Mouse (Mus musculus) midbrain, embryonic 16.5 days (tissue): ENCODE measurements around the gene Sumf1. TPM values are rescaled to one million over a fixed set of nuclear protein-coding genes. Genes with fewer than 3 reads are reported as not detected.

Experiments used
- ATAC-seq: fragments of 200-750 bp; cut with Nextera tagmentation; 2 replicates; pipeline ENCODE4 v1.8.0; 2017; ENCODE audit warnings: moderate TSS enrichment
- H3K27ac ChIP-seq: fragments of 300-500 bp; sonication (generic); 2 replicates; pipeline ENCODE4 v1.5.1; 2014; ENCODE audit warnings: mild to moderate bottlenecking, low read length, mixed read lengths
- H3K27me3 ChIP-seq: fragments of 300-500 bp; sonication (generic); 2 replicates; pipeline ENCODE4 v1.6.1; 2014; ENCODE audit warnings: low read depth, low read length, mixed read lengths; ENCODE audit not compliant: control insufficient read depth, insufficient read depth
- H3K36me3 ChIP-seq: fragments of 300-500 bp; sonication (generic); 2 replicates; pipeline ENCODE4 v1.6.1; 2014; ENCODE audit warnings: mild to moderate bottlenecking, low read length, moderate library complexity, mixed read lengths; ENCODE audit not compliant: control insufficient read depth, insufficient read depth
- H3K4me1 ChIP-seq: fragments of 300-500 bp; sonication (generic); 2 replicates; pipeline ENCODE4 v1.6.1; 2014; ENCODE audit warnings: mild to moderate bottlenecking, low read length, mixed read lengths; ENCODE audit not compliant: control insufficient read depth, insufficient read depth
- H3K4me2 ChIP-seq: fragments of 300-500 bp; sonication (generic); 2 replicates; pipeline ENCODE4 v1.6.1; 2014; ENCODE audit warnings: mild to moderate bottlenecking, low read length, mixed read lengths
- H3K4me3 ChIP-seq: fragments of 300-500 bp; sonication (generic); 2 replicates; pipeline ENCODE4 v1.5.1; 2014; ENCODE audit warnings: low read depth, mild to moderate bottlenecking, low read length, moderate library complexity, mixed read lengths
- H3K9ac ChIP-seq: fragments of 300-500 bp; sonication (generic); 2 replicates; pipeline ENCODE4 v1.6.1; 2014; ENCODE audit warnings: low read depth, low read length, mixed read lengths
- H3K9me3 ChIP-seq: fragments of 300-500 bp; sonication (generic); replicated peaks from 2 replicates; pipeline ENCODE4 v1.6.1; 2014; ENCODE audit warnings: mild to moderate bottlenecking, low read length, mixed read lengths; ENCODE audit not compliant: control insufficient read depth, poor library complexity, severe bottlenecking
- WGBS: fragments of 180-500 bp; shearing (Covaris S2); extraction: QIAGEN DNeasy Blood & Tissue Kit; methylation state at CpG from one replicate; pipeline ENCODE4 v1.1.7; 2014; 5-methylcytosine and 5-hydroxymethylcytosine counted together
- polyA plus RNA-seq: library from polyadenylated mRNA; unstranded; fragments of >200 nt; fragmentation: Nextera tagmentation; extraction: Ambion mirVana; gene quantifications from 2 replicates; pipeline ENCODE4 v1.2.1, GENCODE M21; 2015

Sumf1 gene
- polyA plus RNA-seq, 1 experiment from 2014 or later, result 11.2 TPM

DNA sequence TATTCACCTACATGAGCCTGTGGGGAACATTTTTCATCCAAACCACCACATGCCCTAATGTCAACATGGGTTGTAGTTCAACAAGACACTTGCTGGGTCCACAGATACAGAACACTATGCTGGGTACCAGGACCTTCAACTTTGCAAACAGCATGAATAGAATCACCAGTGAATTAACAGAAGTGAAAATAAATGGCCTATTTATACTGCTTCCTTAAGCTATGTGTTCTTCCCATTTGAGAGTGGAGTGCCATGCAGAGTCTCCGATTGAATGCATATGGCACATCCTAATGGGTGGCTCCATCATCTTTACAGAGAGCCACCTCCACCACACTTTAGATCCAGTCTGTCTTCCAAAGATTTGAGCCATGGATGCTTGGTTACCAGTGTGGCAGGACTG, 5.3 kb upstream of the Sumf1 start:
- no peak for ATAC-seq
- Histone ChIP-seq H3K27ac (no peak overlapping the region), H3K4me2 (no peak overlapping the region), H3K4me3 (no peak overlapping the region), H3K9me3 (no peaks in the 10 kb centered on the region), H3K36me3 (no peaks in the 10 kb centered on the region), H3K9ac (no peak overlapping the region), H3K27me3 (no peaks in the 10 kb centered on the region; the same call in 1 of the 2 replicates), H3K4me1 (no peaks in the 10 kb centered on the region)
- WGBS, result 95% methylated on average over 1 of the region's 1 CpGs

- H3K27ac ChIP-seq, result no peak overlapping the region
- H3K4me1 ChIP-seq, result peaks cover 8% of the 10 kb centered on the region
- 0 out of 2 replicates have a peak, but pooled peaks have one; percentile 3 for ATAC-seq
- H3K4me2 ChIP-seq, result peak overlapping the region; percentile 95
- no peaks in the 10 kb centered on the region for H3K36me3 ChIP-seq
- no peaks in the 10 kb centered on the region; the same call in 1 of the 2 replicates for H3K27me3 ChIP-seq
- WGBS, result 13% methylated on average over 4 of the region's 4 CpGs
- no peaks in the 10 kb centered on the region for H3K9me3 ChIP-seq
- H3K4me3 ChIP-seq, result peak overlapping the region; percentile 73
- no peak overlapping the region; the same call in 1 of the 2 replicates for H3K9ac ChIP-seq
Observed at GRCm38 (mm10) chr6:108185685-108186009, 265 bp upstream of the Sumf1 start.

GRCm38 (mm10) chr6:108179087-108179486, 6.3 kb downstream of the Sumf1 start:
- WGBS, result 92% methylated on average over 2 of the region's 2 CpGs
- ATAC-seq, result no peak
- peaks cover 10% of the 10 kb centered on the region; the same call in 1 of the 2 replicates for H3K36me3 ChIP-seq

DNA sequence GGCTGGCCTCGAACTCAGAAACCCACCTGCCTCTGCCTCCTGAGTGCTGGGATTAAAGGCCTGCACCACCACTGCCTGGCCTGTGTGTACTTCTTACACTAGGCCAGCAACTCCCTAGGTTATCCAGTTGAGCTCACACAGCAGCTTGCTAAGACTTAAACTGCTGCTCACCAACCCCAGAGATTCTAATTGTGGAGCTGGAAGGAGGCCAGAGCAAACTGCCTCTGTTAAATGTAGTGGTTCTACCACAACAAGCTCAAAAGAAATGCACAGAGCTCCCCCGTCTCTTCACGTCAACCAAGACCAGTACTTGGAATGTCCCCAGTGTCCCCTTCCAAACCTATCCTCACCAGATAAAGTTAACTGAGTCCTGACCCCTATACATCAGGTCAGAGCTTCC, 11.2 kb downstream of the Sumf1 start:
- no peak for ATAC-seq
- H3K4me1 ChIP-seq, result no peaks in the 10 kb centered on the region
- H3K9me3 ChIP-seq, result no peaks in the 10 kb centered on the region
- H3K4me2 ChIP-seq, result no peak overlapping the region
- no peak overlapping the region for H3K27ac ChIP-seq
- no peak overlapping the region for H3K4me3 ChIP-seq
- H3K9ac ChIP-seq, result no peak overlapping the region
- WGBS, result 95% methylated on average over 3 of the region's 3 CpGs
- peaks cover 21% of the 10 kb centered on the region for H3K36me3 ChIP-seq
- no peaks in the 10 kb centered on the region for H3K27me3 ChIP-seq

More at GRCm38 (mm10) chr6:108179087-108179486, 6.3 kb downstream of the Sumf1 start:
- Histone ChIP-seq H3K27me3 (no peaks in the 10 kb centered on the region), H3K4me1 (no peaks in the 10 kb centered on the region), H3K9me3 (no peaks in the 10 kb centered on the region), H3K4me2 (no peak overlapping the region), H3K27ac (no peak overlapping the region), H3K4me3 (no peak overlapping the region), H3K9ac (no peak overlapping the region)

- 100% methylated on average over 1 of the region's 1 CpGs for WGBS
- H3K4me1 ChIP-seq, result no peaks in the 10 kb centered on the region
- H3K4me3 ChIP-seq, result no peak overlapping the region
- H3K36me3 ChIP-seq, result peaks cover 21% of the 10 kb centered on the region
- no peak for ATAC-seq
- no peak overlapping the region for H3K9ac ChIP-seq
- no peaks in the 10 kb centered on the region for H3K27me3 ChIP-seq
- H3K4me2 ChIP-seq, result no peak overlapping the region
- no peak overlapping the region for H3K27ac ChIP-seq
- H3K9me3 ChIP-seq, result no peaks in the 10 kb centered on the region
Observed at GRCm38 (mm10) chr6:108172219-108172618, 13.2 kb downstream of the Sumf1 start.

- ATAC-seq, result no peak
- H3K9ac ChIP-seq, result no peak overlapping the region
- H3K36me3 ChIP-seq, result peaks cover 14% of the 10 kb centered on the region
- WGBS, result 95% methylated on average over 3 of the region's 3 CpGs
- no peaks in the 10 kb centered on the region for H3K4me1 ChIP-seq
- no peaks in the 10 kb centered on the region for H3K9me3 ChIP-seq
- H3K4me3 ChIP-seq, result no peak overlapping the region
- H3K4me2 ChIP-seq, result no peak overlapping the region
- H3K27ac ChIP-seq, result no peak overlapping the region
- no peaks in the 10 kb centered on the region for H3K27me3 ChIP-seq
Observed at GRCm38 (mm10) chr6:108169466-108169865, 15.9 kb downstream of the Sumf1 start.

DNA sequence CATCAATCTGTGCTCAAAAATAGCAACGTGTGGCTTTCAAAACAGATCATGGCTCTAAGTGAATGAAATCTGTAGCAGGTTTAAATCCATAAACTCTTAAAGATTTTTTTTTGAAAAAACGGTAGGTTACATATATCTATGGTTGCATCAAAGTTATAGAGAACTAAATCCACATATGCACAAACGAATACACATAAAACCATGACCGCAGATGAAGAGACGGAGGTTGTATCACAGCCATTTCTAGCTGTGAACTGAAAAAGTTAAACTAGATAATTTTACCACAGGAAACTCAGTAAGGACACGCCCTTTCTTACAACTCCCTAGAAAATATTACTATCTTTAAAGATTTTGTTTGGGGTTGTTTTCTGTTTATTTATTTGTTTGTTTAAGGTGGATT, 16.7 kb downstream of the Sumf1 start:
- 93% methylated on average over 6 of the region's 6 CpGs for WGBS

DNA sequence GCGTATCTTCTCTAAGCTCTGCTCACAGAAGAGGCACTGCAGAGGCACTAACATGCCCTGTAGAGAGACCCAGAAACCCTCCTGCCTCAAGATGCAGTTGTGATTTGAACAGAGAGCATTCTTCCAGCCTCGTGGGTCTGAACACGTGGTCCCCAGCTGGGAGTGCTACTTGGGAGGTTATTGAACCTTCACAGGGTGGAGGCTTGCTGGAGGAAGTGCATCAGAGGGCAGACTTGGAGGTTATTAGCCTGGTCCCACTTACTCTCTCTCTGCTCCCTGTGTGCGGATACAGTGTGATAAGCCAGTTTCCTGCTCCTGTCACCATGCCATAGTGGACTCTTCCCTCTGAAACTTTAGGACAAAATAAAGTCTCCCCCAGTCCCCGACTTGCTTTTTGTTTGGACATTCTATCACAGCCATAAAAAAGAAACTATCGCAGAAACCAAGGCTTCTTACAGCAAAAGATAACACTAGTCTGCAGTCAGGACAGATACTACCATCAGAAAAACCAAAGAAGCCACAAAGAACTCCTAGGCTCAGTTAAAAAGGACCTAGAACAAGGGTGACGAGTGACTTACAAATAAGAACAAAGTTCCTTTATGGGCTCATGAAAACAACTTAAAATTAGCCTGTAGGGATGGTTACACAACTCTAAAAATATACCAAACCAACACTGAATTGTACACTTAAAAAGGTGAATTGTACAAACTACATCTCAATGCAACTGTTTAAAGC, 17.3 kb downstream of the Sumf1 start:
- H3K9ac ChIP-seq, result no peak overlapping the region
- no peaks in the 10 kb centered on the region for H3K27me3 ChIP-seq
- no peak for ATAC-seq
- no peak overlapping the region for H3K4me3 ChIP-seq
- H3K27ac ChIP-seq, result no peak overlapping the region
- WGBS, result 82% methylated on average over 7 of the region's 7 CpGs
- H3K36me3 ChIP-seq, result peaks cover 9% of the 10 kb centered on the region
- no peaks in the 10 kb centered on the region for H3K9me3 ChIP-seq
- no peak overlapping the region for H3K4me2 ChIP-seq
- H3K4me1 ChIP-seq, result no peaks in the 10 kb centered on the region

More for the DNA sequence above, 16.7 kb downstream of the Sumf1 start:
- Histone ChIP-seq H3K4me1 (no peaks in the 10 kb centered on the region), H3K27ac (no peak overlapping the region), H3K4me2 (no peak overlapping the region), H3K36me3 (peaks cover 9% of the 10 kb centered on the region), H3K9ac (no peak overlapping the region), H3K27me3 (no peaks in the 10 kb centered on the region), H3K4me3 (no peak overlapping the region), H3K9me3 (no peaks in the 10 kb centered on the region)
- no peak for ATAC-seq

GRCm38 (mm10) chr6:108165598-108165997, 19.8 kb downstream of the Sumf1 start:
- no peak overlapping the region for H3K9ac ChIP-seq
- H3K36me3 ChIP-seq, result no peaks in the 10 kb centered on the region
- H3K4me1 ChIP-seq, result no peaks in the 10 kb centered on the region
- ATAC-seq, result no peak
- no peaks in the 10 kb centered on the region for H3K27me3 ChIP-seq
- H3K27ac ChIP-seq, result no peak overlapping the region
- H3K4me3 ChIP-seq, result no peak overlapping the region
- WGBS, result 93% methylated on average over 2 of the region's 2 CpGs
- H3K9me3 ChIP-seq, result no peaks in the 10 kb centered on the region
- H3K4me2 ChIP-seq, result no peak overlapping the region
